Mouse (Mus musculus): Measurements from ENCODE around the gene Tmem114. TPM values are rescaled to one million over a fixed set of nuclear protein-coding genes. Genes with fewer than 3 reads are reported as not detected.

Gene Tmem114
- polyA plus RNA-seq, 1 experiment from 2014 or later = not detected

DNA sequence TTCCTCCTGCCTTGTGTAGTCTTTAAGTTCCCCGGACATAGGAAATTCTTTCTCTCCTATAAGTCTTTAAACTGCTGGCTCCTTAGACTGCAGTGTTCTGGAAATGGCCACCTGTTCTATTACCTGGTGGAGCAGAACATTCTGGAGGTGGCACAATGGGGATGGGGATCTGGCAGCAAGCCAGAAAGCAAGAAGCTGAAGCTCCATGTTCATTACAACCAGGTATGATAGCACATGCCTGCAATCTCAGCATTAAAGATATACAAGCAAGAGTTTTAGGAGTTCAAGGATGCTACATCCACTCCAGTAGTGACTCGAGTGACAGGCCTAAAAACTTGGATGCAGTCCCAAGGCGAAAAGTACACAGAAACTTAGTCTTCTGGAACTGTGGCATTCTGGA lies 7.7 kb upstream of the Tmem114 start:
- no peak overlapping the region for H3K4me2 ChIP-seq (ENCODE audit: low read depth, low read length)
- WGBS (ENCODE audit: insufficient replicate concordance) = 53% methylated on average over 3 of the region's 3 CpGs
- no peak overlapping the region for H3K27ac ChIP-seq (ENCODE audit: low read length)
- no peak overlapping the region for H3K4me3 ChIP-seq (ENCODE audit: low read depth, low read length)
- H3K9me3 ChIP-seq (replicated peaks; ENCODE audit: control insufficient read depth, low read length) = no peaks in the 10 kb centered on the region
- no peaks in the 10 kb centered on the region for H3K36me3 ChIP-seq (ENCODE audit: control insufficient read depth, insufficient read depth)
- H3K27me3 ChIP-seq (ENCODE audit: control insufficient read depth, insufficient read depth, low read depth, low read length) = no peaks in the 10 kb centered on the region
- H3K9ac ChIP-seq (ENCODE audit: low read depth, low read length) = no peak overlapping the region
- ATAC-seq (ENCODE audit: low read depth) = no peak
- H3K4me1 ChIP-seq (ENCODE audit: control insufficient read depth, low read depth, low read length) = no peaks in the 10 kb centered on the region

DNA sequence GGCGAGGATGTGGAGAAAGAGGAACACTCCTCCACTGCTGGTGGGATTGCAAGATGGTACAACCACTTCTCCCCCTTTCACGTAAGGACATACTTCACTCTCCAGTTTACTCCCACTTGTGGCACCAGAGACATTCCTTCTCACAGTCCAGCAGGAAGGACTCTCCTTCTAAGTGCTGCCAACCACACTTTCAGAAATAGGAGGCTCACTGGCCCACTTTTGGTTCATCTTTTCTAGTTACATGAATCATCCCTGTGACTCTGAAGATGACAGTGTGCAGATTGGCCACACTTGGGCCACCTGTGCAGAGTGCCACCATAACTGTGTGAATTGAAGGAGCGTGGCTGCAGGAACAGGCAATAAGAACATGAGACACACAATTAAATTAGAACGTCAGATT lies 4.6 kb upstream of the Tmem114 start:
- Histone ChIP-seq H3K9ac (ENCODE audit: low read depth, low read length) (no peak overlapping the region), H3K4me3 (ENCODE audit: low read depth, low read length) (no peak overlapping the region), H3K4me2 (ENCODE audit: low read depth, low read length) (no peak overlapping the region), H3K4me1 (ENCODE audit: control insufficient read depth, low read depth, low read length) (no peaks in the 10 kb centered on the region), H3K36me3 (ENCODE audit: control insufficient read depth, insufficient read depth) (no peaks in the 10 kb centered on the region), H3K27ac (ENCODE audit: low read length) (no peak overlapping the region), H3K27me3 (ENCODE audit: control insufficient read depth, insufficient read depth, low read depth, low read length) (peaks cover 25% of the 10 kb centered on the region), H3K9me3 (replicated peaks; ENCODE audit: control insufficient read depth, low read length) (no peaks in the 10 kb centered on the region)
- no peak for ATAC-seq (ENCODE audit: low read depth)
- 53% methylated on average over 3 of the region's 4 CpGs for WGBS (ENCODE audit: insufficient replicate concordance)

DNA sequence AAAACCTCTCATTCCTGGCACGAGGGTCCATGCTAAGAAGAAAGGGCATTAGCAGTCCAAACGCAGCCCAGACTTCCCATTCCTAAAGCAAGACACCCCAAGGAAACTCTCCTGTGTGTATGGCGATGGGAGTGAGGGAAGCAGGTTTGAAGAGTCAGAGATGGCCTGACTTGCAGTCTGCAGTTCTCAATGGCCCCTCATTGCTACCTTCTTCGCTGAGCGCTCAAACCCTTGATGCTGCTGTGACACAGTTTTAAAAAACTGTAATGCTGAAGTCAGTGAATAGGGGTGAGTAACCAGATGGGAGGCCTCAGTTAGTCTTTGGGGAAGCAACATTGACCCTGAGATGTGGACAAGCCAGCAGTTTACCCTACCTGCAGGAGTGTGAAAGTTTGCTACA lies 800 bp upstream of the Tmem114 start:
- no peak overlapping the region for H3K4me2 ChIP-seq (ENCODE audit: low read depth, low read length)
- no peaks in the 10 kb centered on the region for H3K36me3 ChIP-seq (ENCODE audit: control insufficient read depth, insufficient read depth)
- 56% methylated on average over 5 of the region's 5 CpGs for WGBS (ENCODE audit: insufficient replicate concordance)
- no peak for ATAC-seq (ENCODE audit: low read depth)
- H3K4me1 ChIP-seq (ENCODE audit: control insufficient read depth, low read depth, low read length) = no peaks in the 10 kb centered on the region
- H3K4me3 ChIP-seq (ENCODE audit: low read depth, low read length) = no peak overlapping the region
- no peaks in the 10 kb centered on the region for H3K9me3 ChIP-seq (replicated peaks; ENCODE audit: control insufficient read depth, low read length)
- H3K27me3 ChIP-seq (ENCODE audit: control insufficient read depth, insufficient read depth, low read depth, low read length) = peaks cover 39% of the 10 kb centered on the region
- H3K9ac ChIP-seq (ENCODE audit: low read depth, low read length) = no peak overlapping the region
- no peak overlapping the region for H3K27ac ChIP-seq (ENCODE audit: low read length)

DNA sequence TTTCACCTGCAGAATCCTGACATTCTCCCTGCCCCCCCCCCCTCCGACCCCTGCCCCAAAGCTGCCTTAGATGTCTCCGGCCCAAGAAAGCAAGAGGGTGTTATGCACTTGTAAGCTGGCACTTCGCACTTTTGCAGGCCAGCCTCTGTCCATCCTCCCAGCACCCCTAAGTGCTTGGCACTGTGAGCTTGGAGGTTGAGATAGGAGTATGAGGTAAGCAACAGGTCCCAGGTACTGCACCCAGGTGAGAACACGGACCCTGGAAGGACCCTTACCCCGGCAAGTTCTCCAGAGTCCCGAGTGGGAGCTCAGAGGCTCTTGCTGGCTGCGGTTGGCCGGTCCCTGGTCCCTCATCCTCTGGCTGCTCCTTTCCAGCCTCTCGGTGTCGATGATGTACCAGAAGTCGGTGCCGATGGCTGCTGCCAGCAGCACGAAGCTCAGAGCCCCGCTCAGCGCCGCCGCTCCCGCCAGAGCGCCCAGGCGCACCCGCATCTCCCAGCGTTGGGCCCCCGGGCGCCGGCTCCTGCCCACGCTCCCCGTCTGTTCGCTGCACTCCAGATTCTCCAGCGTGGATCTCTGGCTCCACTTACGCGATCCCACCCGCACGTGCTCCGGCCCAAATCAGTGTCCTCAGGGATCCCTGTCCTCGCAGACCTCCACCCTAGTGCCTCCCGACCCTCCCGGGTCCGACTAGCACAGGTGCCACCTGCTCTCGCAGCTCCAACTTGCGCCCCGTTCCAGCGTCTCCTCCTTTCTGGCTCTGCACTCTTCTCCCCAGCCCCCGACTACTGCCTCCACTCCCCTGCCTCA lies 570 bp downstream of the Tmem114 start:
- no peak for ATAC-seq (ENCODE audit: low read depth)
- no peaks in the 10 kb centered on the region for H3K36me3 ChIP-seq (ENCODE audit: control insufficient read depth, insufficient read depth)
- 5% methylated on average over 43 of the region's 43 CpGs for WGBS (ENCODE audit: insufficient replicate concordance)
- H3K4me2 ChIP-seq (ENCODE audit: low read depth, low read length) = 0 out of 2 replicates have a peak overlapping the region, but pooled peaks have one; percentile 0
- H3K9me3 ChIP-seq (replicated peaks; ENCODE audit: control insufficient read depth, low read length) = no peaks in the 10 kb centered on the region
- no peak overlapping the region for H3K4me3 ChIP-seq (ENCODE audit: low read depth, low read length)
- no peak overlapping the region for H3K27ac ChIP-seq (ENCODE audit: low read length)
- peaks cover 39% of the 10 kb centered on the region for H3K27me3 ChIP-seq (ENCODE audit: control insufficient read depth, insufficient read depth, low read depth, low read length)
- H3K9ac ChIP-seq (ENCODE audit: low read depth, low read length) = no peak overlapping the region
- no peaks in the 10 kb centered on the region for H3K4me1 ChIP-seq (ENCODE audit: control insufficient read depth, low read depth, low read length)

DNA sequence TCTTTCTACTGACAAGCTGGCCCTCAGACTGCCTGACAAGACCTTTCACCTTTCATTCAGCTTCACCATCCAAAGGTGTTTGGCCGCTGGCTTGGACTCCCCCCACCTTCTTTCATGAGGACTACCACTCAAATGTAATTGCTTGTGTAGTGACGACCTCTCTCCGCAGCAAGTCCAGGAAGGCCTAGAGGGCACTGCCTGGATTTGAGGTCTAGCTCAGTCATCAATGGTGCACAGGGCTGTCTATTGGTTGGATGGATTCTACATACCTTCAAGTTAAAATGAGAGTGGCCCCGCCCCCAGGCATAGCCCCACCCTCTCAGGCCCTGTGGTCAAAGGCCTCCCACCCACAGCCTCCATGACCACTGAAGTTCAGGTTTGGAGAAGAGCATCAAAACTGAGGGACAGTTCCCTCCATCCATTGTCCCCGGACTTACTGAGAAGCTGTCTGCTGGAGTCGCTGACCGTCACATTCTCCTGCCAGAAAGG lies 1.3 kb downstream of the Tmem114 start:
- no peak overlapping the region for H3K4me3 ChIP-seq (ENCODE audit: low read depth, low read length)
- no peak overlapping the region for H3K9ac ChIP-seq (ENCODE audit: low read depth, low read length)
- no peaks in the 10 kb centered on the region for H3K4me1 ChIP-seq (ENCODE audit: control insufficient read depth, low read depth, low read length)
- no peak for ATAC-seq (ENCODE audit: low read depth)
- H3K27me3 ChIP-seq (ENCODE audit: control insufficient read depth, insufficient read depth, low read depth, low read length) = peaks cover 39% of the 10 kb centered on the region
- H3K4me2 ChIP-seq (ENCODE audit: low read depth, low read length) = no peak overlapping the region
- H3K36me3 ChIP-seq (ENCODE audit: control insufficient read depth, insufficient read depth) = no peaks in the 10 kb centered on the region
- no peak overlapping the region for H3K27ac ChIP-seq (ENCODE audit: low read length)
- 41% methylated on average over 7 of the region's 7 CpGs for WGBS (ENCODE audit: insufficient replicate concordance)
- H3K9me3 ChIP-seq (replicated peaks; ENCODE audit: control insufficient read depth, low read length) = no peaks in the 10 kb centered on the region

DNA sequence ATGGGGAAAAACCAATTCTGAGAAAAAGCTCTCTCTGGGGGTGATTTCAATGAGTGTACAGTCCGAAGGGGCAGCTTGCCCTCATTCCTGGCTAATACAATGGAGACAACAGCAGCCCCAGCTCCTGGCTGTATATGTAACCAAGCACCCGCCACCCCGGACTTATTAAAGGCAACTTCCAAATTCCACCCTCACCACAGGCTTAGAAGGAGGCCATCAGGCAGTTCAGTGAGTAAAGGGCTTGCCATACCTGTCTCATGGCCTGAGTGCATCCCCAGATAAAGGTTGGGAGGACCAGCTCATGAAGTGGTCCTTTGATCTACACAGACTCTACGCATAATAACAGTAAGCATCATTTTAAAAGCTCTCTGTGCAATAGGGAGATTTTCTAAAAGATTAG lies 4.1 kb downstream of the Tmem114 start:
- WGBS (ENCODE audit: insufficient replicate concordance) = 58% methylated on average over 4 of the region's 4 CpGs
- H3K27me3 ChIP-seq (ENCODE audit: control insufficient read depth, insufficient read depth, low read depth, low read length) = peaks cover 27% of the 10 kb centered on the region
- no peaks in the 10 kb centered on the region for H3K9me3 ChIP-seq (replicated peaks; ENCODE audit: control insufficient read depth, low read length)
- H3K4me3 ChIP-seq (ENCODE audit: low read depth, low read length) = no peak overlapping the region
- no peaks in the 10 kb centered on the region for H3K4me1 ChIP-seq (ENCODE audit: control insufficient read depth, low read depth, low read length)
- no peaks in the 10 kb centered on the region for H3K36me3 ChIP-seq (ENCODE audit: control insufficient read depth, insufficient read depth)
- H3K4me2 ChIP-seq (ENCODE audit: low read depth, low read length) = no peak overlapping the region
- H3K27ac ChIP-seq (ENCODE audit: low read length) = no peak overlapping the region
- H3K9ac ChIP-seq (ENCODE audit: low read depth, low read length) = no peak overlapping the region
- ATAC-seq (ENCODE audit: low read depth) = no peak

DNA sequence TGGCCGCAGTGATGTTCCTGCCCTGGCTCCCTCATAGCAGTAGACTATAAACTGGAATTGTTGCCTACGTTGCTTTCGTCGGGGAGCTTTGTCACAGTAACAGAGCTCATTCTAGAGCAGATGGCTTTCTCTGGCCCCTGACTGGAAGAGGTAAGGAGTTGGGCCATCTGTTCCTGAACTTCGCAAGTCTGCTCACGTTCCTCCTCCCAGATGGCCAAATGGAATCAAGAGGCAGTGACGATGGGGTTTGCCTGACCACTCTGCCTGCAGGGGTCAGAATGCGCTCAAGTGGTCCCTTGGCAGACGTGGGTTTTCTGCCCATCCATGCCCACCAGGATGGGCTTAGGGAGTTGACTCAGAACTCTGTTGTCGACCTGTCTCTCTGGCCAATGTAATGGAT lies 4.6 kb downstream of the Tmem114 start:
- no peaks in the 10 kb centered on the region for H3K36me3 ChIP-seq (ENCODE audit: control insufficient read depth, insufficient read depth)
- no peak overlapping the region for H3K4me3 ChIP-seq (ENCODE audit: low read depth, low read length)
- no peak overlapping the region for H3K4me2 ChIP-seq (ENCODE audit: low read depth, low read length)
- no peak overlapping the region for H3K27ac ChIP-seq (ENCODE audit: low read length)
- H3K9me3 ChIP-seq (replicated peaks; ENCODE audit: control insufficient read depth, low read length) = no peaks in the 10 kb centered on the region
- no peaks in the 10 kb centered on the region for H3K4me1 ChIP-seq (ENCODE audit: control insufficient read depth, low read depth, low read length)
- ATAC-seq (ENCODE audit: low read depth) = no peak
- H3K27me3 ChIP-seq (ENCODE audit: control insufficient read depth, insufficient read depth, low read depth, low read length) = peaks cover 22% of the 10 kb centered on the region
- H3K9ac ChIP-seq (ENCODE audit: low read depth, low read length) = no peak overlapping the region
- WGBS (ENCODE audit: insufficient replicate concordance) = 59% methylated on average over 10 of the region's 10 CpGs

DNA sequence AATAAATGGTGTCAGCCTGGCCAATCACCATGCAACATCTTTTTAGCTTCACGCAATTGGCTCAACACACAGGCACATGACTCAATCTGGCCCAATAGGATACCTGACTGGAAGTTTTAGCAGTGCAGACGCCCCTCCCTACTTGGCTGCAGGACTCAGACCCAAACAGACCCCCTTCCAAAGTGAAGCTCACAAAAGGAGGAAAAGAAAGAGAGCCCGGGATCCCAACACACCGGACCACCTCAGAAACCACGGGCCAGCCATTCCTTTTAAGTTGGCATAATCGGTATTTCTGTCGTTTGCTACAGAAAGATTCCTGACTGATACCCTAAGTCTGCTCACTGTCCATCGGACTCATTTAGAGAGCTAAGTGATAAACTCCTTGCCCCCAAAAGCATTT lies 5.3 kb downstream of the Tmem114 start:
- 70% methylated on average over 8 of the region's 8 CpGs for WGBS (ENCODE audit: insufficient replicate concordance)
- H3K36me3 ChIP-seq (ENCODE audit: control insufficient read depth, insufficient read depth) = no peaks in the 10 kb centered on the region
- H3K27ac ChIP-seq (ENCODE audit: low read length) = no peak overlapping the region
- no peak overlapping the region for H3K4me3 ChIP-seq (ENCODE audit: low read depth, low read length)
- H3K27me3 ChIP-seq (ENCODE audit: control insufficient read depth, insufficient read depth, low read depth, low read length) = peaks cover 15% of the 10 kb centered on the region
- no peak overlapping the region for H3K4me2 ChIP-seq (ENCODE audit: low read depth, low read length)
- ATAC-seq (ENCODE audit: low read depth) = no peak
- H3K9me3 ChIP-seq (replicated peaks; ENCODE audit: control insufficient read depth, low read length) = no peaks in the 10 kb centered on the region
- no peaks in the 10 kb centered on the region for H3K4me1 ChIP-seq (ENCODE audit: control insufficient read depth, low read depth, low read length)
- H3K9ac ChIP-seq (ENCODE audit: low read depth, low read length) = no peak overlapping the region

DNA sequence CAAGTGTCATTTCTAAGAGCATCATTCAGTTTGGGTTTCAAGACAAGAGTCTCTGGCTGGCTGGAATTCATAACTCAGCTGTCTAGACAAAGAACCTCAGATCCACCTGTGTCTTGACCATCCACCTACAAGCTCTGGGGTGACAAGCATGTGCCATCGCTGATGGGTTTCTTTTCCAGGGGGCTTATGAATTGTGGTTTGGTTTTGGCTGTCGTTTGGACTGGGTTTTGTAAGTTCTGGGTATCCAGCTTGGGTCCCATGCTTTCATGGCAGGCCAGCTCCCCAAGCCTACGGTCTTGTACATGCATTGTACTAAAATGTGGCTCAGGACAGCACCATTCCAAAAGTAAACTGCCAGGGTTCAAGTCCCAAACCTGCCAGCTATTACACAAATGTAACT lies 6.8 kb downstream of the Tmem114 start:
- Histone ChIP-seq H3K9ac (ENCODE audit: low read depth, low read length) (no peak overlapping the region), H3K9me3 (replicated peaks; ENCODE audit: control insufficient read depth, low read length) (no peaks in the 10 kb centered on the region), H3K27ac (ENCODE audit: low read length) (no peak overlapping the region), H3K27me3 (ENCODE audit: control insufficient read depth, insufficient read depth, low read depth, low read length) (no peaks in the 10 kb centered on the region; the same call in 1 of the 2 replicates), H3K36me3 (ENCODE audit: control insufficient read depth, insufficient read depth) (no peaks in the 10 kb centered on the region), H3K4me1 (ENCODE audit: control insufficient read depth, low read depth, low read length) (no peaks in the 10 kb centered on the region), H3K4me2 (ENCODE audit: low read depth, low read length) (no peak overlapping the region), H3K4me3 (ENCODE audit: low read depth, low read length) (no peak overlapping the region)
- no peak for ATAC-seq (ENCODE audit: low read depth)
- WGBS (ENCODE audit: insufficient replicate concordance) = 65% methylated on average over 3 of the region's 3 CpGs
